Mouse (Mus musculus) stomach, postnatal 0 days (tissue): ENCODE data around the gene Mbd5. TPM values are rescaled to one million over a fixed set of nuclear protein-coding genes. Genes with fewer than 3 reads are reported as not detected.

Experiments used
- ATAC-seq: fragments of 200-750 bp; cut with Nextera tagmentation; 2 replicates; pipeline ENCODE4 v1.8.0; 2017; ENCODE audit not compliant: low FRiP score, low TSS enrichment
- DNase-seq: peaks from one replicate; pipeline ENCODE4 v3.0.0-alpha.2; 2016; ENCODE audit warnings: low spot score
- H3K27ac ChIP-seq: fragments of 300-500 bp; sonication (generic); replicated peaks from 2 replicates; pipeline ENCODE4 v1.5.1; 2014; ENCODE audit warnings: mild to moderate bottlenecking, control low read depth
- H3K27me3 ChIP-seq: fragments of 300-500 bp; sonication (generic); 2 replicates; pipeline ENCODE4 v1.6.1; 2014; ENCODE audit warnings: low read length; ENCODE audit not compliant: control insufficient read depth, insufficient read depth
- H3K36me3 ChIP-seq: fragments of 300-500 bp; sonication (generic); 2 replicates; pipeline ENCODE4 v1.6.1; 2014; ENCODE audit warnings: low read length, mixed read lengths; ENCODE audit not compliant: control insufficient read depth, insufficient read depth
- H3K4me1 ChIP-seq: fragments of 300-500 bp; sonication (generic); replicated peaks from 2 replicates; pipeline ENCODE4 v1.6.1; 2014; ENCODE audit warnings: antibody characterized with exemption; ENCODE audit not compliant: control insufficient read depth, insufficient read depth
- H3K4me2 ChIP-seq: fragments of 300-500 bp; sonication (generic); replicated peaks from 2 replicates; pipeline ENCODE4 v1.6.1; 2014; ENCODE audit warnings: low read depth, mild to moderate bottlenecking, control low read depth, moderate library complexity
- H3K4me3 ChIP-seq: fragments of 300-500 bp; sonication (generic); 2 replicates; pipeline ENCODE4 v1.5.1; 2014; ENCODE audit warnings: low read depth, low read length, control low read depth
- H3K9ac ChIP-seq: fragments of 300-500 bp; sonication (generic); 2 replicates; pipeline ENCODE4 v1.6.1; 2014; ENCODE audit warnings: mild to moderate bottlenecking, low read length, control low read depth, mixed read lengths
- H3K9me3 ChIP-seq: fragments of 300-500 bp; sonication (generic); 2 replicates; pipeline ENCODE4 v1.6.1; 2016; ENCODE audit warnings: low read length; ENCODE audit not compliant: control insufficient read depth
- CTCF ChIP-seq: IDR thresholded peaks from 2 replicates; pipeline ENCODE4 v1.5.1; 2016; ENCODE audit warnings: antibody characterized with exemption, low read depth, mild to moderate bottlenecking, moderate library complexity
- EP300 ChIP-seq: optimal IDR thresholded peaks from 2 replicates; pipeline ENCODE3; 2016; ENCODE audit warnings: antibody characterized with exemption
- WGBS: fragments of 180-500 bp; shearing (Covaris S2); extraction: QIAGEN DNeasy Blood & Tissue Kit; methylation state at CpG from one replicate; pipeline ENCODE4 v1.1.7; 2014; 5-methylcytosine and 5-hydroxymethylcytosine counted together
- polyA plus RNA-seq: library from polyadenylated mRNA; unstranded; fragments of >200 nt; fragmentation: Nextera tagmentation; extraction: Ambion mirVana; gene quantifications from 2 replicates; pipeline ENCODE4 v1.2.1, GENCODE M21; 2015

Gene Mbd5
- polyA plus RNA-seq, 1 experiment from 2014 or later: 7.3 TPM

GRCm38 (mm10) chr2:49354066-49354465 is 404.8 kb downstream of the Mbd5 start:
- Histone ChIP-seq H3K27me3 (no peaks in the 10 kb centered on the region), H3K4me3 (no peak overlapping the region), H3K4me1 (no peaks in the 10 kb centered on the region), H3K9ac (no peak overlapping the region), H3K4me2 (no peak overlapping the region), H3K27ac (no peak overlapping the region), H3K36me3 (no peaks in the 10 kb centered on the region), H3K9me3 (no peaks in the 10 kb centered on the region)
- DNase-seq (no peak), ATAC-seq (no peak)
- no peak for TF ChIP-seq CTCF
- no peak for TF ChIP-seq EP300
- WGBS: 86% methylated on average over 1 of the region's 1 CpGs

DNA sequence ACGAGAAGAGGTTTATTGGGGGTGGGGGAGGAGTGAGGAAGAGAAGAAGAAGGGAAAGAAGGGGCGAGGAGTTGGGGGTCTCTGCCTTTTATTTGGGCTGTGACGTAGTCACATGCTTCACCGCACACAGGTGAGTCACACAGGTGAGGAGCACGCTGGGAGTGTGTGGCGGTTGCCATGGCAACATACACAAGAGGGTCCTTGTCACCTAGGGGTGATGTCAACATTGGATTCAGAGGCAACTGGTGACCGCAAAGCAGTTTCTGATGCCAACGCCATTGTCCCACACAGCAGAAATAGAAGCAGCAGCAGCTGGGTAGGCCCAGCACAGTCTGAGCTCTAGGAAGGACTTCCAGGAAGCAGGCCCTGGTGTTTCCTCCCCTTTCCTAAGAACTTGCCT is 406.6 kb downstream of the Mbd5 start:
- H3K4me2 ChIP-seq: no peak overlapping the region
- no peaks in the 10 kb centered on the region for H3K4me1 ChIP-seq
- H3K9me3 ChIP-seq: no peaks in the 10 kb centered on the region
- no peak overlapping the region for H3K27ac ChIP-seq
- no peaks in the 10 kb centered on the region for H3K36me3 ChIP-seq
- H3K9ac ChIP-seq: no peak overlapping the region
- 83% methylated on average over 8 of the region's 8 CpGs for WGBS
- TF ChIP-seq CTCF: no peak
- TF ChIP-seq EP300: no peak
- no peak overlapping the region for H3K4me3 ChIP-seq
- no peak for DNase-seq
- no peak for ATAC-seq
- no peaks in the 10 kb centered on the region for H3K27me3 ChIP-seq

DNA sequence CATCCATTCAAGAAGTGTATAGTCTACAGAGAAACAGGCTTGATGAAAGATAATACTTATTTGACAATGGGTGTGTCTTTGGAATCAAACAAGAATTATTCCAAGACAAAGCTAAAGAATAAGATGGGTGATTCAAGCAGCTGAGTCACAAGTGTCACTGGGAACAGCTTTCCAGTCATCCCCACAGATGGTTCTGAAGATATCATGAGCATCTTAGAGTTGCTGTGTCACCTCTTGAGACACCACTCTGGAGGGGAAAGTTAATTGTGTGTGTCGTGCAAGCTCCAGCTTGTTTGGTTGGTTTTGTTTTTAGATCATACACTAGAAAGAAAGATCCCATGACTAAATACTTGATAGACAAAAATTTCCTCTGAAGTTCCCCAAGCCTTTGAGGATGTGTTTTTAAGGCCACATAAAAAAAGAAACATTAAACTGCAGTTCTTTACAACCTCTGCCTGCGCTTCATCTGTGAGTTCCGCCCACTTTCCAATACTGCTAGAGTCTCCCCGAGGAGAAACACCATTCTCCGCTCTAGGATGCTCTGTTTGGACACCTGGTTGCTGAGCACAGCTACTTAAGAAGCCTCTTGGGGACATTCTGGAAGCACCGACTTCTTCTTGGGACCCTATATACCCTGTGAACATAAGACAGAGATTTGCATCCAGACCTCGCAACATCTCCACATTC is 409.0 kb downstream of the Mbd5 start:
- ATAC-seq (no peak), DNase-seq (no peak)
- TF ChIP-seq EP300: no peak
- Histone ChIP-seq H3K9ac (no peak overlapping the region), H3K36me3 (no peaks in the 10 kb centered on the region), H3K4me1 (no peaks in the 10 kb centered on the region), H3K27me3 (no peaks in the 10 kb centered on the region), H3K27ac (no peak overlapping the region), H3K4me2 (no peak overlapping the region), H3K4me3 (no peak overlapping the region), H3K9me3 (no peaks in the 10 kb centered on the region)
- 72% methylated on average over 7 of the region's 7 CpGs for WGBS

DNA sequence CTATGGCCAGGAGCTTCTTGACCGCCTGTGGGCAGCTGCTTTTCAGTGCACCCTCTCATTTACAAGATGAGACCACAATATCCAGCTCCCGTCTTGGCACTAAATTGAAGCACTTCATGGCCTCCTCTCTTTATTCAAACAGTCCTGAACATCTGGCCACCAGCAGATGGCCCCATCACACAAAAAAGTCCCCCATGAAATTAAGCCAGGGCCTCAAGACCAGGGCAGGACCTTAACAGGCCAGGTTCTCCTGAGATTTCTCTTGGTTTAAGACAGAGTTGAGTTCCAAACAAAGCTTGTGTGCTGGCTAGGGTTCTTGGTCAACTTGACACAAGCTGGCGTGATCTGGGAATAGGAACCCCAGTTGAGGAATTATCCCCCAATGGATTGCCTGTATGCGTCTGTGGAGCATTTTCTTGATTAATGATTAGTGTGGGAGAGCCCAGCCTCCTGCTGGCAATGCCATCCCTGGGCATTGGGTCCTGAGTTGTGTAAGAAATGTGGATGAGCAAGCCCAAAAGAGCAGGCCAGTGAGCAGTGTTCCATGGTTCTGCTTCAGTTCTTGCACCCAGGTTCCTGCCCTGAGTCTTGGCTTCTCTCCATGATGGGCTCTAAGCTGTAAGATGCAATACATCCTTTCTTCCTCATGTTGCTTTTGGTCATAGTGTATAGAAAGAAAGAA is 409.7 kb downstream of the Mbd5 start:
- Histone ChIP-seq H3K27me3 (no peaks in the 10 kb centered on the region), H3K9me3 (no peaks in the 10 kb centered on the region), H3K36me3 (no peaks in the 10 kb centered on the region), H3K4me2 (no peak overlapping the region), H3K4me1 (no peaks in the 10 kb centered on the region), H3K4me3 (no peak overlapping the region), H3K27ac (no peak overlapping the region), H3K9ac (no peak overlapping the region)
- DNase-seq (peak; percentile 43), ATAC-seq (no peak)
- TF ChIP-seq EP300 (no peak), CTCF (peak; percentile 79)
- WGBS: 62% methylated on average over 4 of the region's 4 CpGs

DNA sequence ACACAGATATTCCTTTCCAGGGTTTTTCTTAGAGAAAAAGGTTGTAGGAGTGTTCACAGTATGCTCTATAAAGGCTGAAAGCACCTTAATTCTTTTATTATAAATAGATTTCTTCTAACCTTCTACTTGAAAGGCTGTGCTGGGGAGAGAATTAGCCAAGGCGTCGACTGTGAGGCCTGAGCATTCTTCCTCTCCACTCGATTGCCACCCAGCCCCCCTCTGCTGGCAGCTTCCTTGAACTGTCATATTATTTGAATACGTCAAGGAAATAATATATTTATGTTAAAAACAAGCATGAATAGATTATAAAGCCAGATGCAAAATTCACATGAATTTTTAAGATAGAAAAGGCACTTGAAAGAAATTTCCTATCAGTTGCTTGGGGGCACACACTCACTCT is 410.4 kb downstream of the Mbd5 start:
- no peak overlapping the region for H3K4me2 ChIP-seq
- H3K27me3 ChIP-seq: no peaks in the 10 kb centered on the region
- H3K9me3 ChIP-seq: no peaks in the 10 kb centered on the region
- no peak overlapping the region for H3K27ac ChIP-seq
- no peak overlapping the region for H3K9ac ChIP-seq
- DNase-seq (no peak), ATAC-seq (no peak)
- no peaks in the 10 kb centered on the region for H3K36me3 ChIP-seq
- TF ChIP-seq EP300 (no peak), CTCF (peak; percentile 46)
- H3K4me1 ChIP-seq: no peaks in the 10 kb centered on the region
- H3K4me3 ChIP-seq: no peak overlapping the region
- WGBS: 54% methylated on average over 4 of the region's 4 CpGs

DNA sequence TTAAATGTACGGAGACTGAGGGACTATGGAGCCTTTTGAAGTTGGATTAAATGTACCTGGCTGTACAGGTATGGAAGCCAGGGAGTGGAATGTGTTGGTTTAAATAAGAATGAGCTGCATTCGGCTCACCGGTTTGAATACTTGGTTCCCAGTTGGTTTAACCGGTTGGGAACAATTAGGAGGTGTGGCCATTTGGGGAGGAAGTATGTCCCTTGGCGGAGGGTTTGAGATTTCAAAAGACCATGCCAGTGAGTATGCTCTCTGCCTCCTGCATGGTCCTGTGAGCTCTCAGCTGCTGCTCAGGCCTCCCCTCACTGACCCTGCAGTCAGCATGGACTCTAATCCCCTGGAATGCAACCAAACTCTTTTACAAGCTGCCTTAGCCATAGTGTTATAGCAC is 415.2 kb downstream of the Mbd5 start:
- no peaks in the 10 kb centered on the region for H3K9me3 ChIP-seq
- H3K4me3 ChIP-seq: no peak overlapping the region
- 35% methylated on average over 5 of the region's 5 CpGs for WGBS
- TF ChIP-seq CTCF: no peak
- TF ChIP-seq EP300: no peak
- no peak overlapping the region for H3K9ac ChIP-seq
- DNase-seq: no peak
- no peaks in the 10 kb centered on the region for H3K4me1 ChIP-seq
- H3K27me3 ChIP-seq: no peaks in the 10 kb centered on the region
- H3K4me2 ChIP-seq: no peak overlapping the region
- H3K27ac ChIP-seq: no peak overlapping the region
- H3K36me3 ChIP-seq: no peaks in the 10 kb centered on the region
- no peak for ATAC-seq
